Mouse (Mus musculus): ENCODE measurements at regions not wholly inside any gene's neighbourhood (a gene's known extent, or its start where the extent isn't known, plus 50 kb on each side); places are given as distances from the start of the nearest gene placed in this dataset.

DNA sequence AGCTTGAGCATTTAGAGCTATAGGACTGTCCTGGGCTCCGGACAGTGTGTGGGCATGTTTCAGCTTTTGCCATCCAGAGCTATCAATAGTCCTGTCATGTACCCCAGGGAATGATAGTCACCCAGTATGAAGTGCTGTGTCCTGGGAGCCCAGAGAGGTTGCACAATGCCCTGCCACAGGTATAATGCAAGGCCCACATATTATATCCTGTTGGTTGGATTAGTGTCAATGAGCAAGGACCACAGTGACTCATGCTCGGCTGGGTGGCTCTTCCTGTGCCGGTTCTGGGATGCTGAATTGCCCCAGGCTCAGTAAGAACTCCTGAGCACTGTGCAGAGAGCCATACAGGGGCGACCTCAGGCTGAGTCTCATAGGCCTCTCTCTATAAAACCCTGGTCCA is 54.5 kb upstream of the Ccnd1 start:
- WGBS = 78% methylated on average over 4 of the region's 4 CpGs
- no peak for DNase-seq
- H3K27ac ChIP-seq (ENCODE audit: insufficient read depth, low read depth, low read length) = no peak overlapping the region
- H3K4me1 ChIP-seq (ENCODE audit: control insufficient read depth, insufficient read depth, low read length) = no peaks in the 10 kb centered on the region
- TF ChIP-seq CTCF (conservative IDR thresholded peaks at IDR 0.05; ENCODE audit: insufficient read depth, insufficient read length, low read depth, low read length) (no peak), POLR2A (IDR thresholded peaks at IDR 0.05; ENCODE audit: low read depth, low read length) (no peak)
- H3K4me3 ChIP-seq (ENCODE audit: insufficient read depth, low read depth, low read length) = no peak overlapping the region
- no peaks in the 10 kb centered on the region for H3K27me3 ChIP-seq (replicated peaks; ENCODE audit: control insufficient read depth, insufficient read depth, low read length)
- H3K36me3 ChIP-seq (ENCODE audit: control insufficient read depth, insufficient read depth, low read length) = no peaks in the 10 kb centered on the region

DNA sequence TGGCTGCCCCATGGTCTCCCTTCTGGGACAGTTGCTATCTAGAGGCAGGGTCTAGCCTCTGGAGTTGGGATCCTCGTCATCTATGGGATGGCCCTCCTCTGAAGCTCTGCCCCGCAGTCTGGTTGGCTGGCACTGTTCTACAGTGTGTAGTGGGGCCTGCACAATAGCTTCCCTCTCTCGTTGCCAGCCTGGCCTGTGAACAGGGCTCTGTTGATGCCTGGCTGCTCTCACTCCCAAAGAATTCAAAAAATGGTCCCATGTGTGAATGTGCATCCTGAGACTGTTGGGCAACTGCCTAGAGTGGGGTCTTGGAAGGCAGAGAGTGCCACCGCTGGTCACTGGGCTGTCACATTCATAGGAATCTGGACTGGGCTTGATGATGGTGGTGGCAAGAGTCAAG is 53.8 kb upstream of the Ccnd1 start:
- Histone ChIP-seq H3K27me3 (replicated peaks; ENCODE audit: control insufficient read depth, insufficient read depth, low read length) (no peaks in the 10 kb centered on the region), H3K36me3 (ENCODE audit: control insufficient read depth, insufficient read depth, low read length) (no peaks in the 10 kb centered on the region), H3K4me1 (ENCODE audit: control insufficient read depth, insufficient read depth, low read length) (no peaks in the 10 kb centered on the region), H3K4me3 (ENCODE audit: insufficient read depth, low read depth, low read length) (no peak overlapping the region), H3K27ac (ENCODE audit: insufficient read depth, low read depth, low read length) (no peak overlapping the region)
- no peak for TF ChIP-seq POLR2A (IDR thresholded peaks at IDR 0.05; ENCODE audit: low read depth, low read length)
- no peak for TF ChIP-seq CTCF (conservative IDR thresholded peaks at IDR 0.05; ENCODE audit: insufficient read depth, insufficient read length, low read depth, low read length)
- 88% methylated on average over 4 of the region's 4 CpGs for WGBS
- DNase-seq = no peak

DNA sequence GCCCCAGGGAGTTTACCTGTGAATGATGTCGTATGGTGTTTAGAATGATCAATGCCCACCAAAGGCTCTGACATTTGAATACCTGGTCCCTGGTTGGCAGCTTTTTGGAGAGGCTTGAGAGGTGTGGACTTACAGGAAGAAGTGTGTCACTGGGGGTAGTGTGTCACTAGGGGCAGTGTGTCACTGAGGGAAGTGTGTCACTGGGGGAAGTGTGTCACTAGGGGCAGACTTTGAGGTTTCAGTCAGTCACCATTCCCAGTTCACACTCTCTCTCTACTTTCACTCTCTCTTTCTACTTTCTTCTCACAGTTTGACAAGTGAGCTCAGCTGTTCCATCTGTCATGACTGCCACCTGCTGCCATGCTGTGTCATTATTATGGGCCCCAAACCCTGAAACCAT is 52.0 kb upstream of the Ccnd1 start:
- Histone ChIP-seq H3K4me3 (ENCODE audit: insufficient read depth, low read depth, low read length) (no peak overlapping the region), H3K27me3 (replicated peaks; ENCODE audit: control insufficient read depth, insufficient read depth, low read length) (no peaks in the 10 kb centered on the region), H3K27ac (ENCODE audit: insufficient read depth, low read depth, low read length) (no peak overlapping the region), H3K4me1 (ENCODE audit: control insufficient read depth, insufficient read depth, low read length) (no peaks in the 10 kb centered on the region), H3K36me3 (ENCODE audit: control insufficient read depth, insufficient read depth, low read length) (no peaks in the 10 kb centered on the region)
- WGBS = 95% methylated on average over 1 of the region's 1 CpGs
- TF ChIP-seq POLR2A (IDR thresholded peaks at IDR 0.05; ENCODE audit: low read depth, low read length) = no peak
- 0 out of 2 replicates have a peak, but pooled peaks have one; percentile 21 for TF ChIP-seq CTCF (conservative IDR thresholded peaks at IDR 0.05; ENCODE audit: insufficient read depth, insufficient read length, low read depth, low read length)
- DNase-seq = no peak
